Mouse (Mus musculus): ENCODE results near the gene Fam98a.

Gene Fam98a

GRCm38 (mm10) chr17:75551512-75552400, at the start of gene Fam98a:
Fam98a (minus strand) TSS chr17:75551946.
- DNase-seq (ENCODE audit: inconsistent ontology term) = peak; percentile 99

- no peak for DNase-seq (ENCODE audit: inconsistent ontology term)
Measured at GRCm38 (mm10) chr17:75598652-75599051, 46.9 kb upstream of the Fam98a start.

GRCm38 (mm10) chr17:75582738-75583137, 31.0 kb upstream of the Fam98a start:
- no peak for DNase-seq (ENCODE audit: inconsistent ontology term)

- DNase-seq (ENCODE audit: inconsistent ontology term) = no peak
Measured at GRCm38 (mm10) chr17:75575608-75576007, 23.9 kb upstream of the Fam98a start.

DNA sequence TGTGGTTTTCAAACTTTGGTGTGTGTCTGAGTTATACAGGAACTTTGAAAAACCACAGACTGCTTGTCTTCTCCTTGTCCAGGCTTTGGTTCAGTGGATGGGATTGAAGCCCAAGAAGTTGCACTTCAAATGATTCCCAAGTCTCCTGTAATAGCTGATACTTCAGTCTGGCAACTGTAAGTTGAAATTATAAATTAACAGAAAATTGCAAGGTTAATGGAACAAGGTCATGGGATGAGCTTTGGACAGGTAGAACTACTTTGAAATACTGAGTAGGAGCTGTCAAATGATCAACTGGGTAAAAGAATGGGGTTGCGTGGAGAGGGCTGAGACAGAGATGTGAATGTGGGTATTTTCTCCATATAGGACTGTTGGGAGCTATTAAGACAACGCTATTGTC, 6.3 kb upstream of the Fam98a start:
- DNase-seq (ENCODE audit: inconsistent ontology term) = no peak

DNA sequence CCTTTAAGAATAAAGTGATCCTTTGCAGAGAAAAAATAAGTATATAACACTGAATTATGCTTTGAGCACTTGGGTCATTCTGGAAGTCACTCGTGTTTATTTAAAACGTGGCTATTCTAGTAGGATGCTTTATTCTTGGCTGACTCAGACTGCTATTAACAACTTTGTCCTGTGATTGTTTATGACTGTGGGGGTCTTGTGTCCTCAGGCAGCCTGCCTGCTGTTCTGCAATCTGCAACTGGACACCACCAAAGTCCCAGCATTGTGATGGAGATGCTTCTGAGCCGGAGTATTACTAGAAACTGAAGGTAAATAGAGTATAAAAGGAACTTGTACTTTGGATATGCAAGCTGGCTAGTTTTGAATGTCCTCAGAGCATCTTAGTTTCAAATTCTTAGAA, 5.3 kb upstream of the Fam98a start:
- no peak for DNase-seq (ENCODE audit: inconsistent ontology term)

- peak; percentile 25 for DNase-seq (ENCODE audit: inconsistent ontology term)
Measured at GRCm38 (mm10) chr17:75550771-75551413, 854 bp downstream of the Fam98a start.

DNA sequence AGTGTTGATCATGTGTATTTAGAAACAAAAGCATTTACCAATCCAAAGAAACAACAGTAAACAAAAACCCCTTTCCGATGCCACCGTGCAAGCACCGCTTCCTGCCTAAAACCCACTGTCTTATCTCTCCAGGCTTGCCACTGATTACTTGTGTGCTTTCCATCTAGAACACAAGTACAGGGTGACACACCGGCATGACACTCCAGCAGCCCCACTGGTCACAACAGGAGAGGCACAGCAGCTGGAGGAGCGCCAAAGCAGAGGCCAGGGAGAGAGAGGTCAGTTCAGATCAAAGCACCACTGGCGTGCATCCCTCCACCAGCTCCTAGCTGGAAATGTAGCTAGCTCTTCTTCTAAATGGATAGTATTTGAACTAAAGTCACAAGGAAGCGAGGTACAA, 7.5 kb downstream of the Fam98a start:
- no peak for DNase-seq (ENCODE audit: inconsistent ontology term)

DNA sequence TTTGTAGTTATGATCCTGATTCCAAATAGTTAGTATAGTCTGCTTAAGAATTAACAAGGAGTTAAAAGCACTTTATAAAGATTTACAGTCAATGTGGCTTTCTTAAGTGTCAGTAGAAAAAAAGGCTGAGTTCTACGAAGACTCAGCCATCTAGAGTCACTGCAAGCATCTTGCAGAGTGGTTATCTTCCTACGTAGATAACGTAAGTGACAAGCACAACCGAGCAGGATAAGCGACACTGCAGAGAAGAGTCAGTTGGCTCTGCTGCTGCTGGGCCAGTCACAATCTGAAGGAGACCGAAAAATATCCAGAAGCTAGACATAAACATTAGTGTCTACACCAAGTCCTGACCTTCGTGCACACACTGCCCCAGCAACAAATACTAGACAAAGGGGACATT, 8.3 kb downstream of the Fam98a start:
- no peak for DNase-seq (ENCODE audit: inconsistent ontology term)

- DNase-seq (ENCODE audit: inconsistent ontology term) = no peak
Measured at GRCm38 (mm10) chr17:75539841-75540240, 11.9 kb downstream of the Fam98a start.

DNA sequence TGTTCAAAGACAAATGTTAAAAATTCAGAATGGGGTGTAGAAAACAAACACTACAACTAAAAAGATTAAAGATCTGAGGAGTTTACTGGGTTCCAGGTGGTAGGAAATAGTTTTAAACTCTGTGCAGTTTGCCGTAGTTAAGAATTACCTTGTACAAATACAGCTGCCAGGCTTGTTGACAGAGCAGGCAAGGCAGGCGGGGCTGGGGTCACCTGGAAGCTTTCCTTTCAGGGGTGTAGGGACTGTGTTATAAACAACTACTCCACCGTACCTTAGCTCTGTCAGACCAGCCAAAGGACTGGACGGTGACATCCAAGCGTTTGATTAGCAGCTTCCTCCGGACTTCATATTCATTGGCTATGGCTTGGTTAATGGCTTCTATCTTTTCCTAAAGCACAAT, 12.6 kb downstream of the Fam98a start:
- no peak for DNase-seq (ENCODE audit: inconsistent ontology term)

- DNase-seq (ENCODE audit: inconsistent ontology term) = no peak
Measured at GRCm38 (mm10) chr17:75538431-75538830, 13.3 kb downstream of the Fam98a start.

DNA sequence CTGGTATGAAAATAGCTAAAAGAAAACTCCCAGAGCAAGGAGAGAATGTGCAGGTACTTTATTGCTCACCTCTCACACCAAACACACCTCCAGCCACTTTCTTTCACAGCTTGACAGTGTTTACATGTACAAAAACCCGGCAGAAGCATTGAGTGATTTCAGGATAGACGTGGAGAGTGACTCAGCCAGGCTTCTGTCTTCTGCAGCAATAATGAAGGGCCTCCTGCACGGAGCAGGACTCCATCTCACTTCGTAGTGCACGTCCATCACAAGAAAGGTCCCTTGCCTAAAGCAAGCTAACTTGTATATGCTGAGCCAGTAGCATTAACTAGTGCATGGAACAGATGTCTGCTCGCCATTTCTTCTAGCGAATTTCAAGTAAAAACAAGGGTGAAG, 14.7 kb downstream of the Fam98a start:
- no peak for DNase-seq (ENCODE audit: inconsistent ontology term)

DNA sequence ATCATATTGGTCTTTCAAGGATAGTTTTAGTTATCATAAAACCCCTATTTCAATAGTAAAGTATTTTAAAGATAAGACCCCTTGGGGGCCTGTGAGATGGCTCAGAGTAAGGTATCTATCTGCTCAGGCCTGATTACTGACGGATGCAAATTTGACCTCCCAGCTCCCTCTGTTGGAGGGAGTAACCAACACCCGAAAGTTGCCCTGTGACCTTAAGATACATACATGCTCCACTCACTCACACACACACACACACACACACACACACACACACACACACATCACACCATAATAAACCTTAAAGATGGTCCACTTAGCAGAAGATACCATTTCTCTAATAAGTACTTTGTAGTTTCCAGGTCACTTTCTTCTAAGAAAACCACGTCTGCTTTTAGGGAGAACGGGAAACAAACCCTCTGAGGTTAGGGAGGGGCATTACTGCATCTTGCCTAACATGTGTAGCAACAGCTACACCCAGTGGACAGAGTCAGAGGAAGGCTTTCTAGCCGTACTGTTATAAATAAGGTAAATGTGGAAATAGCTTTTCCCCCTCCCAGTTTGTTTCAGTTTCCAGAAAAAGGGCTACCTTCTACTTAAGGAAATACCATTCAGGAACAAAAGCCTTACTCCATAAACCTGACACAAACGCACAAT, 15.2 kb downstream of the Fam98a start:
- peak; percentile 39 for DNase-seq (ENCODE audit: inconsistent ontology term)

GRCm38 (mm10) chr17:75535612-75536011, 16.1 kb downstream of the Fam98a start:
- no peak for DNase-seq (ENCODE audit: inconsistent ontology term)

DNA sequence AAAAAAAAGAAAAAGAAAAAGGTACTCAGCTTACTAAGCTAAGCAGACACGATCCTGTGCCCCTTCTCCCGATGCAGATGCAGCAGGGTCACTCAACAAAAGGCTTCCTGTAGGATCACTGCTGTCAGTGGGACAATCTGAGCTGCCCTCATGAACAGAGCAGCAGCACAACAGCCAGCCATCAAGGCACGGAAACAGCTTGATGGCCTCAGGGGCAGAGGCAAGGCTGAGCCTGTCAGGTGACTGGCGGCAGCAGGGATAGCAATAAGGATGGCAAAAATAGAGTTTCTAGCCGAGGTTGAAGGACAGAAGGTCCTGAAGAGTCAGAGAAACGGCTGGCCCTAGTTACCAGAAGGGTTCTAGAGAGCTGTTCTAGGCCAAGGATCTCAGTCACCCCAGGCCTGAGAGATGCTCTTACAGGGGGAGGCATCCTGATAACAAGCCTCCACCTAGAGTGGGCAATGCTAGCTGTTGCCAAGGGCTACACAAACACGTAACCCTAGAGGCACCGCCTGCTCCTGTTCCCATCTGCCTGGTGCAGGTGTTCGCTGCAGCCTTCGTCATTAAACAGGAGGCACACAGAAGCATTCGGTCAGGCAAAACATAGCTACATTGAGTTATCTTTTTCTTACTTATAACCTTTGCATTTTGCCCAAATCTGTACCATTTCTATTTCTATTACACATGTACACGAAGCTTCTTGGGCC, 17.3 kb downstream of the Fam98a start:
- DNase-seq (ENCODE audit: inconsistent ontology term) = no peak

GRCm38 (mm10) chr17:75532469-75532986, 19.2 kb downstream of the Fam98a start:
- no peak for DNase-seq (ENCODE audit: inconsistent ontology term)

GRCm38 (mm10) chr17:75529222-75529935, 22.4 kb downstream of the Fam98a start:
- DNase-seq (ENCODE audit: inconsistent ontology term) = no peak

DNA sequence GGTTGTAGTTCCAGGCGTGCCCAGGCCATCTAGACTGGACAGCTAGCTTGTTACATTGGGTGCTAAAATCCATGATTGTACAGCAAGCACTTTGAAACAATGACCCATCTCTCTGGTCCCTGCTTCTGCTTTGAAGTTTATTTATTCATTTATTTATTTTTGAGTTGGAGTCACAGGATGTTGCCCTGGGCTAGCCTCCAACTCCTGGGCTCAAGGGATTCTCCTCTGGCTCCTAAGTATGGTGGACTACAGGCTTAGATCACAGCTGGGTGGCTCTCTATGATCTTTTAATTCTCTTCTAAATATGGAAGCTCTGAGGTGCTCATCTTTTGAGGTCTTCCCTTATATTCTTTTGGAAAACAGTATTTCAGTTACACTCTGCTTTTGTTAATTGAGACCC, 25.3 kb downstream of the Fam98a start:
- DNase-seq (ENCODE audit: inconsistent ontology term) = no peak

- no peak for DNase-seq (ENCODE audit: inconsistent ontology term)
Measured at GRCm38 (mm10) chr17:75523812-75524211, 27.9 kb downstream of the Fam98a start.
